Mouse (Mus musculus): ENCODE measurements around the gene Rrp9.

Rrp9 gene

GRCm38 (mm10) chr9:106457163-106457559 is 18.6 kb upstream of the Rrp9 start:
- no peak for DNase-seq

DNA sequence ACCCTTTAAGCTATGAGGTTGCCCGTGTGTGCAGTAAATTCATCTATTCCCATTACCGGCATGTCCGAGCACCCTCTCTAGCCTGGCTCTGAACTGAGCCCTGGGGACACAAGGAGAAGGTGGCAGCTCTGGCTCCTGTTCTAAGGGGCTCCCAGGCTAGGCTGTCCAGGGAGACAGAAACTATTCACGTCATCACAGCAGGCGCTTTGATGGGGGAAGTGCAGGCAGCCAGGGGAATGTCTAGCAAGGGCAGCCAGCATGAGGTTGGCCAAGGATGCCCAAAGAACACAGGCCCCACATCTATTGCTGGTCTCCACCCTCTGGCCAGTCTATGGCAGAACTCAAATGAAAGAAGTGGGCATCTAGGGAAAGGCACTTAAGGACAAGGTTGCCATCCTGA is 17.8 kb upstream of the Rrp9 start:
- DNase-seq, result no peak

DNA sequence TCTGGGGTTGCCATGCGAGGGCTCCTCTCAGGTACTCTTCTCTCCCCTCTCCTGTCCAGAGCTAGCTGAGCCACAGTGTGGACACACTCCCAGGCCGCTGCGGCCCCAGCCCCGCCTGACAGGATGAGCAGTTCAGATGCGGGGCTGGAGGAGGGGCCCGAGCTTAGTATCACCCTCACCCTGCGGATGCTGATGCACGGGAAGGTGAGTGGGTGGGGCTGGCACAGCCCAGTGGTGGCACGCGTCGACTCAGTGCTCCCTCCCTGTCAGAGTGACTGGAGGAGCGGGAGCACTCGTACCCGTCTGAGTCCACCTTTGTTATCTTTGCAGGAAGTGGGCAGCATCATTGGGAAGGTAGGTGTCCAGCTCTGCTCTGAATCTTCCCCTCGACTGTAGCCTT is 15.8 kb upstream of the Rrp9 start:
- no peak for DNase-seq

GRCm38 (mm10) chr9:106460401-106461025 is 15.2 kb upstream of the Rrp9 start:
- peak in 1 of 2 experiments; percentile 53 for DNase-seq

DNA sequence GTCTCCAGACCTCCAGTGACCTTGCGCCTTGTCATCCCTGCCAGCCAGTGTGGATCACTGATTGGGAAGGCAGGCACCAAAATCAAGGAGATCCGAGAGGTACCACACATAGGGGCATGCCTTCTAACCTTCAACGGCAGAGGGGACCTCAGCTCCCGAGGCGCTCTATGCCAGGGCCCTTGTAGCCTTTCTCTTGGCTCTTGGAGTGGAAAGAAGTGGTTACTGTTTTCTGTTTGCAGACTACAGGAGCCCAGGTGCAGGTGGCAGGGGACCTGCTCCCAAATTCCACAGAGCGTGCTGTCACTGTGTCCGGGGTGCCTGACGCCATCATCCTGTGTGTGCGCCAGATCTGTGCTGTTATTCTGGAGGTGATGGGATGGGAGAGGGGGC is 14.7 kb upstream of the Rrp9 start:
- no peak for DNase-seq

DNA sequence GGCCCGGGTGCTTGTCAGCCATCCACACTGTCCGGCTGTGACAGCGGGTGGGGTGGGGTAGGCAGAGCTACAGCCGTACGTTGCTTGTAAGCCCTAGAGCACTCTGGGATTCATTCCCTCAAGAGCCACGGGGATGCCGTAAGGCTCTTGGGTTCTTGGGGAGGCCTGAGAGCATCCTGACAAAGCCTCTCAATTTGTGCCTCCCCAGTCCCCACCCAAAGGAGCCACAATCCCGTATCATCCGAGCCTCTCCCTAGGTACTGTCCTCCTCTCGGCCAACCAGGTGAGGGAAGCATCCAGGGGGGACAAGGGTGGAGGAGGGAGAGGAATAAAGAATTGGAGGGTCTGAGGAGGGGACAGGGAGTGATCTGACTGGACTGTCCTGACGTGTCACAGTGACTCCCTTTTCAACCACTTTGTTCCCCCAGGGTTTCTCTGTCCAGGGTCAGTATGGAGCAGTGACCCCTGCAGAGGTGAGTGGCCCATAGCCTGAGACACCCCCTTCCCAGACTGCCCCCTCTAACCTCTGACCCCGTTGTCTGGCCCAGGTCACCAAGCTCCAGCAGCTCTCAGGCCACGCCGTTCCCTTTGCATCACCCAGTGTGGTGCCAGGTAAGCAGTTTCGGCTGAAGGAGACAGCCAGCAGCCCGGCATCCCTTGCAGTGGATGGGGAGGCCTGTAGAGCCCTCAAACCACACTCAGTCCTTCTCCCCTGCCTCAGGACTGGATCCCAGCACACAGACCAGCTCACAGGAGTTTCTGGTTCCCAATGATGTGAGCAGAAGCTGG is 13.9 kb upstream of the Rrp9 start:
- DNase-seq, result no peak

- no peak for DNase-seq
Measured at GRCm38 (mm10) chr9:106462430-106462800, 13.3 kb upstream of the Rrp9 start.

DNA sequence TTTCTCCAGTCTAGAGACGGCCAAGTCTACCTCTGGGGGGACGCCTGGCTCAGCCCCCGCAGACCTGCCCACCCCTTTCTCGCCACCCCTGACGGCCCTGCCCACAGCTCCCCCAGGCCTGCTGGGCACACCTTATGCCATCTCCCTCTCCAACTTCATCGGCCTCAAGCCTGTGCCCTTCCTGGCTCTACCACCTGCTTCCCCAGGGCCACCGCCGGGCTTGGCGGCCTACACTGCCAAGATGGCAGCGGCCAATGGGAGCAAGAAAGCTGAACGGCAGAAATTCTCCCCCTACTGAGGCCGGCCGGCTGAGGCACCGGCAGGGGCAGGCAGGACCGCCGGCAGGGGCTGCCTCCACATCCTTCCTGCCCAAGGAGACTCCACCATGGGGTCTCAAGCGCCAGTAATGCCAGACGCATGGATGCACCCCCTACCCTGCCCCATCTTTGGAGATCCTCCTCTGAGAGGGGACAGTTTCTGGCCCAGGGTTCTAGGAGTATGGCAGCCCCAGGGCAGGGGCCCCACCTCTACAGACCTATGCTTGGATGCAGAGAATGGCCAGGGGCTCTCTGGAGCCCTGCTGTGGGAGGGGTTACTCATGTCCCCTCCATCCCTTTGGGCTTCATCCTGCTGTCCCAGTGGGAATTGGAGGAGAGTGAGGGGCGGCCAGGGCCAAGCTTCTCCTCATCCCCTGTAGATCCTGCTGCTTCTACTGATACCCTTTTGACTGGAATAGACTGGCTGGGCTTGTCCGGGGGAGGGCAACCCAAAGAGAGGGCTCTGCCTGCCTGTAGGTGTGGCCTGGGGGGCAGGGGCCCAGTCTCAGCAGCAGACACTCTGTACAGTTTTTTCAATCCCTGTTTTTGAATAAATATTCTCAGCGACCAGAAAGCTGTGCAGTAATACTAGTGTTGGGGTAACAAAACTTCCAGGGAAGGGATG is 12.4 kb upstream of the Rrp9 start:
- no peak for DNase-seq

- peak; percentile 76 to 87 for DNase-seq
Measured at GRCm38 (mm10) chr9:106464751-106465541, 10.8 kb upstream of the Rrp9 start.

- DNase-seq, result no peak
Measured at GRCm38 (mm10) chr9:106465571-106466200, 10.1 kb upstream of the Rrp9 start, which contains the start of gene Gpr62. Gene Gpr62 (minus strand): TSS chr9:106465938.

DNA sequence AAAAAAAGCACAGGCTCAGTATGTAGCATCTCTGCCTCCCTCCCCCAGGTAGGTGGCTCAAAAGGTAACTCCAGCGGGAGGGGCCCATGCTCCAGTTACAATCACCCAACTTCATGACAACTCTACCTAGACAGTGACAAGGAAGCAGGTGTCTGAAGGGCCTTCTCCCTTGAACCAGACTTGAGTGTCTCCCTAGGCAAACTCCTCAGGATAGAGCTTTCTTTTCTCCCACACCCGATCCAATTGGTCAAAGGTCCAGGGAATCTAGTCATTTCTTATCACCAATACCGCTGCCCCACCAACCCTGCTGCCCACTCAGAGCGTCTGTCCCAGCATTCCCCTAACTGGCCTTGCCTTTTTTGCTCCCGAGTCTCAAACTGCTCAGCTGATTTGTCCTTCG is 9.0 kb upstream of the Rrp9 start:
- no peak for DNase-seq

- DNase-seq, result no peak
Measured at GRCm38 (mm10) chr9:106467746-106468145, 8.0 kb upstream of the Rrp9 start.

- DNase-seq, result no peak
Measured at GRCm38 (mm10) chr9:106469317-106469716, 6.4 kb upstream of the Rrp9 start.

- DNase-seq, result no peak
Measured at GRCm38 (mm10) chr9:106469776-106470175, 6.0 kb upstream of the Rrp9 start.

GRCm38 (mm10) chr9:106470991-106471750 is 4.6 kb upstream of the Rrp9 start:
- no peak for DNase-seq

DNA sequence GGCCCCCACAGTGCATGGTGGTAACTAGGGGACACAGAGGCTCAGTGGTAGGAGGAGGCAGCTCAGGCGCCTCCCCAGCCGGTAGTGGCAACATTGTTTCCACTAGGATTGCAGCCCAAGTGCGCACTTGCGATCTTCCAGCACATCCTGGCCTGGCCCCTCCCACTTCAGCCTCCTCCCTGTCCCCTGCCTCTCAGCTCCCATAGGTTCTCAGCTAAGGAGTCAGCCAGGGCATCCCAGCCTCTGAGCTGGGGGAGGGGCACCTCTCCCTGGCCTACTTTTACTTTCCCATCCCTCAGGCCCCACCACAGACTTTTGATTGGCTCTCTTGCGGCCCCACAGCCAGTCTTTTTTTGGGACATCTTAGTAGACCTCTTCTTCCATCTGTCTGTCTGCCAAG is 3.9 kb upstream of the Rrp9 start:
- peak; percentile 79 to 88 for DNase-seq

GRCm38 (mm10) chr9:106472321-106472720 is 3.4 kb upstream of the Rrp9 start:
- peak in 1 of 2 experiments; percentile 14 for DNase-seq

GRCm38 (mm10) chr9:106473081-106473752 is 2.5 kb upstream of the Rrp9 start:
- DNase-seq, result peak in 1 of 2 experiments; percentile 4

DNA sequence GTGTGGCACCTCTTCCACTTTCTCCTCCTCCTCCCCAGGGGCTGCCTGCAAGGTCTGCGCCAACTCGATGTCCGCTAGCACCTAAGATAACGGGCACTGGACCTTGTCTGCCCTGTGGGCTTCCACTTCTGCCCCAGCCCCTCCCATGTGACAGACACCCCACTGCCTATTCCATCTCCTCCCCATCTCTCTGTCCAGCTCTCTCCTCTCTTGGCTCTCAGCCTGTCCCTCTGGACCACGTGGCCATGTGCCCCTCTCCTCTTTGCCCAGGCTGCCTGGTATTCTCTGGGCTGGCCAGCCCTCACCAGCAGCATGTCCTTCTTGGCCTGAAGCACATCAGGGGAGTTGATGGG is 2.0 kb upstream of the Rrp9 start:
- DNase-seq, result peak in 1 of 2 experiments; percentile 22

DNA sequence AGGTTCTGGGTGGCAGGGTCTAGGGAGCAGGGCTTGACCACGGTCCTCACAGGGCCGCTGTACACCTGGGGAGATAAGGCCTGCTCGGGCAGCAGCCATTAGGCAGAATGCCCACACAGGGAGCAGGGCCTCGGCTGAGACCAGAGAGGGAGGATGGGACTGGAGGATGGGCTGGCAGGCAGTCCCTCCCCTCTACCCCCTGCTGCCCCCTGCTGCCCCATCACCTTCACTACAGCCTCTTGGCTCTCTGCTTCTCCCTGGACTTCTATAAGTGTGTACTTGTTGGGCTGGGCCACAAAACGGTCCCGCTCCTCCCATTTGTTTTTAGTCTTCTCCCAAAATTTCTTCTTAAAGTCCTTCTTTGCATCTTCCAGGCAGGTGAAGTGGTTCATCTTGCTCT is 1.3 kb upstream of the Rrp9 start:
- peak; percentile 85 to 87 for DNase-seq

GRCm38 (mm10) chr9:106475046-106475445 is 717 bp upstream of the Rrp9 start:
- DNase-seq, result peak; percentile 51 to 68
